Mouse (Mus musculus) forebrain, embryonic 11.5 days (tissue): ENCODE data around the gene Rell1. TPM values are rescaled to one million over a fixed set of nuclear protein-coding genes. Genes with fewer than 3 reads are reported as not detected.

Source experiments
- ATAC-seq: fragments of 200-750 bp; cut with Nextera tagmentation; replicated peaks from 2 replicates; pipeline ENCODE4 v1.8.0; 2017; ENCODE audit warnings: moderate TSS enrichment; ENCODE audit not compliant: low FRiP score
- DNase-seq: peaks from one replicate; pipeline ENCODE4 v3.0.0-alpha.2; 2017; ENCODE audit warnings: low spot score
- H3K27ac ChIP-seq: fragments of 300-500 bp; sonication (generic); 2 replicates; pipeline ENCODE4 v1.5.1; 2014; ENCODE audit warnings: low read depth, low read length
- H3K27me3 ChIP-seq: fragments of 300-500 bp; sonication (generic); 2 replicates; pipeline ENCODE4 v1.6.1; 2014; ENCODE audit warnings: mild to moderate bottlenecking, low read length, mixed read lengths; ENCODE audit not compliant: control insufficient read depth, insufficient read depth
- H3K36me3 ChIP-seq: fragments of 300-500 bp; sonication (generic); 2 replicates; pipeline ENCODE4 v1.6.1; 2014; ENCODE audit warnings: mild to moderate bottlenecking, low read length, moderate library complexity, mixed read lengths; ENCODE audit not compliant: control insufficient read depth, insufficient read depth
- H3K4me1 ChIP-seq: fragments of 300-500 bp; sonication (generic); replicated peaks from 2 replicates; pipeline ENCODE4 v1.6.1; 2014; ENCODE audit warnings: low read length, mixed read lengths; ENCODE audit not compliant: control insufficient read depth, insufficient read depth
- H3K4me2 ChIP-seq: fragments of 300-500 bp; sonication (generic); 2 replicates; pipeline ENCODE4 v1.6.1; 2014; ENCODE audit warnings: low read depth, mild to moderate bottlenecking, low read length, moderate library complexity, mixed read lengths; ENCODE audit not compliant: severe bottlenecking
- H3K4me3 ChIP-seq: fragments of 300-500 bp; sonication (generic); 2 replicates; pipeline ENCODE4 v1.5.1; 2014; ENCODE audit warnings: low read depth, low read length
- H3K9ac ChIP-seq: fragments of 300-500 bp; sonication (generic); 2 replicates; pipeline ENCODE4 v1.6.1; 2014; ENCODE audit warnings: low read length
- H3K9me3 ChIP-seq: fragments of 300-500 bp; sonication (generic); 2 replicates; pipeline ENCODE4 v1.6.1; 2016; ENCODE audit warnings: low read length, mixed read lengths; ENCODE audit not compliant: control insufficient read depth
- WGBS: fragments of 180-500 bp; shearing (Covaris S2); extraction: QIAGEN DNeasy Blood & Tissue Kit; methylation state at CpG from one replicate; pipeline ENCODE4 v1.1.7; 2014; 5-methylcytosine and 5-hydroxymethylcytosine counted together
- polyA plus RNA-seq: library from polyadenylated mRNA; unstranded; fragments of >200 nt; fragmentation: Nextera tagmentation; extraction: Ambion mirVana; gene quantifications from 2 replicates; pipeline ENCODE4 v1.2.1, GENCODE M21; 2014

The Rell1 gene
- polyA plus RNA-seq, 1 experiment from 2014 or later, result 12.2 TPM

DNA sequence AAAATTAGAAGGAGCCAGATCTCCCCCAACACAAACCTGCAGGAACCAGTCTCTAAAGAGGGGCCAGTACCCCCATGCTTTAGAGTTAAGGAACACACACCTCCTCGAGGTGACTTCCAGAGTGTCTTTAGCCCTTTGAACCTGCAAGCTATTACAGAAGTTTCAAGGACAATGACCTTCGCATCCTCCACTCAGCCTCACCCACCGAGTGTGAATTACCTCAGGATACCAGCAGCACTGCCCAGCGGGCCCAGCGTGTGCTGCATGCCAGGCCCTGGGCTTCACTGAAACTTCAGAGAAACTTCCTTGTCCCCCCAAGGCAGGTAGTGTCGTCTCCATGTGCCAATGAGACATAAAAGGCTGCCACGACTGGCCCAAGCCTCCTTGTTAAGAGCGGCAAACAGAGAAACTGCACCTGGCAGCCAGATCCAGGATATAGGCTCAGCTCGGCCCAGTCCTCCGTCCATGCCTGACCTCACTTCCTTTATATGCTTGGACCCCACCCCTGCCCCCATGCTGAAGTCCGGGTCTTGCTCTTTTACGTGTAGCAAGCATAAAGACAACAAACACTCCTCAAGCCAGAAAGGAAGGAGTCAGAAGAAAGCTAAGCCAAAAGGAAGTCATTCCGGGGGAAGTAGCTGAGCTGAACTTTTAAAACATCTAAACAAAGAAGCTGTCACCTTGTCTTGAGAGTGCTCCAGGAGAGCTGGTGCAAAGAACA lies 45.2 kb downstream of the Rell1 start:
- 84% methylated on average over 13 of the region's 13 CpGs for WGBS

DNA sequence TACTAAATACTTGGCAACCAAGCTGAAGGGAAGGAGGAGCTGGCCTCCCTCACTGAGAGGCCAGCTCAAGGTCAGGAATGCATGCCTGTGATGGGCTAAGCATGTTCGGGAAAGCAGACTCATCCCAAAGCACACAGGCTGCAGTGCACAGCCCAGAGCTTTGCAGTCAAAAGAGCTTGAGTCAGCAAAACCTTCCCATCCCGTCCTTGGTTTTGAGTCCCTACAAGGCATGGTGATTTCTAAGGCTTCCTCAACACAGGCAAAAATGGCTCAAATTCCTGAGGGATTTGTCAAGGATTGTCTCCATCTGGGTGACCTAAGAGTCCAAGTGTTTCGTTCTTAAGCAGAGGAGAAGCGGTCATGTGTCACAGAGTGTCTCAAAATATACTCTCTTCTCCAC lies 50.5 kb downstream of the Rell1 start:
- Histone ChIP-seq H3K4me1 (no peaks in the 10 kb centered on the region), H3K4me3 (no peak overlapping the region), H3K4me2 (no peak overlapping the region), H3K36me3 (no peaks in the 10 kb centered on the region), H3K27ac (no peak overlapping the region), H3K27me3 (no peaks in the 10 kb centered on the region), H3K9ac (no peak overlapping the region), H3K9me3 (no peaks in the 10 kb centered on the region)
- 85% methylated on average over 4 of the region's 4 CpGs for WGBS
- DNase-seq (no peak), ATAC-seq (no peak)

More for the DNA sequence above, 45.2 kb downstream of the Rell1 start:
- ATAC-seq, result no peak
- no peaks in the 10 kb centered on the region for H3K27me3 ChIP-seq
- no peak overlapping the region for H3K9ac ChIP-seq
- no peak overlapping the region for H3K4me2 ChIP-seq
- no peak overlapping the region for H3K4me3 ChIP-seq
- H3K9me3 ChIP-seq, result no peaks in the 10 kb centered on the region
- no peak for DNase-seq
- H3K4me1 ChIP-seq, result no peaks in the 10 kb centered on the region
- H3K27ac ChIP-seq, result no peak overlapping the region
- H3K36me3 ChIP-seq, result no peaks in the 10 kb centered on the region; the same call in 1 of the 2 replicates

DNA sequence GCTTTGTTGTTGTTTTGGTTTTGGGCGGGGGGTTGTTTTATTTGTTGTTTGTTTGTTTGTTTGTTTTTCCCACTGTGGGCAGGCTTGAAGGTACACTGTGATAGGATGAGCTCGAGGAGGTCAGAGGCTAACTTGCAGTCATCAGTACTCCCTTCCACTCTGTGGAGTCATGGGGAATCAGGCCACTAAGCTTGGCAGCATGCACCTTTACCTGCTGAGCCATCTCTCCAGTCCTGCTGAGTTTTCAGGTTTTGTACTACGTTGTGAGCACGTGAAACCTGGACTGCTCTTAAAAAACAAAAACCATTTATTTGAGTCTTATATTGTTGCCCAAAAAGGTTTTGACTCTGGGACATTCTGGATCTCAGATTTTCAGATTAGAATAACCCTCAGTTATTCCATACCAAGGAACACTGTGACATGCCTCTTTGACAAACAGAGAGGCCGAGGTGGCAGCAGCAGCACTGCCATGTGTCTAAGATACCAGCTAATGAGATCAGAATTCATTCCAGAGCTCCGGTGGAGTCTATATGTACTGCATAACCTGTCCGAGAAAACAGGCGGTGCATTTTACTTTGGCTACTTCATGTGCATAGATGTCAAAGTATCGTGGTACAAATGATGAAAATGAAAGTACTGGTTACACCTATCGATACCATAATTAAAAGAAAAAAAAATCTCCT lies 52.1 kb downstream of the Rell1 start:
- 93% methylated on average over 10 of the region's 10 CpGs for WGBS

DNA sequence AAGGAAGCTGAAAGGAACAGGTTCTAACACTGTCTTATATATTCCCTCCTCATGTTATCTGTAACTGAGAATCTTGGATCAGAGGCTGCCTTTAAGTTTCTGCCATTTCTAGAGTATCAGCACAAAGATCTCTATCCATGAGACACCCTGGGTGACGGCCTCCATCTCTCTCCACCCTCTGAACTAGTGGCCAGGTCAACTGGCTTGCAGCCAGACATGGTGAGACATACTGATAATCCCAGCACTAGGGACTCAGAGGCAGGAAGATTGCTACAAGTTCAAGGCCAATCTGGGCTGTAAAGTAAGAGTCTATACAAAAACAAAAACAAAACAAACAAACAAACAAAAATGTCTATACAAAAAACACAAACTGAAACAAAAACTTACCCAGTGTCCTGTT lies 53.8 kb downstream of the Rell1 start:
- H3K36me3 ChIP-seq, result no peaks in the 10 kb centered on the region; the same call in 1 of the 2 replicates
- no peaks in the 10 kb centered on the region for H3K27me3 ChIP-seq
- DNase-seq (no peak), ATAC-seq (no peak)
- no peaks in the 10 kb centered on the region for H3K4me1 ChIP-seq
- no peak overlapping the region for H3K4me2 ChIP-seq
- no peak overlapping the region for H3K4me3 ChIP-seq
- H3K9me3 ChIP-seq, result no peaks in the 10 kb centered on the region
- no peak overlapping the region for H3K9ac ChIP-seq
- H3K27ac ChIP-seq, result no peak overlapping the region
- WGBS, result 66% methylated on average over 1 of the region's 1 CpGs

More for the DNA sequence above, 52.1 kb downstream of the Rell1 start:
- no peaks in the 10 kb centered on the region for H3K9me3 ChIP-seq
- no peaks in the 10 kb centered on the region for H3K36me3 ChIP-seq
- H3K4me2 ChIP-seq, result no peak overlapping the region
- H3K27me3 ChIP-seq, result no peaks in the 10 kb centered on the region
- no peaks in the 10 kb centered on the region for H3K4me1 ChIP-seq
- DNase-seq, result no peak
- no peak overlapping the region for H3K4me3 ChIP-seq
- ATAC-seq, result no peak
- H3K9ac ChIP-seq, result no peak overlapping the region
- no peak overlapping the region for H3K27ac ChIP-seq

DNA sequence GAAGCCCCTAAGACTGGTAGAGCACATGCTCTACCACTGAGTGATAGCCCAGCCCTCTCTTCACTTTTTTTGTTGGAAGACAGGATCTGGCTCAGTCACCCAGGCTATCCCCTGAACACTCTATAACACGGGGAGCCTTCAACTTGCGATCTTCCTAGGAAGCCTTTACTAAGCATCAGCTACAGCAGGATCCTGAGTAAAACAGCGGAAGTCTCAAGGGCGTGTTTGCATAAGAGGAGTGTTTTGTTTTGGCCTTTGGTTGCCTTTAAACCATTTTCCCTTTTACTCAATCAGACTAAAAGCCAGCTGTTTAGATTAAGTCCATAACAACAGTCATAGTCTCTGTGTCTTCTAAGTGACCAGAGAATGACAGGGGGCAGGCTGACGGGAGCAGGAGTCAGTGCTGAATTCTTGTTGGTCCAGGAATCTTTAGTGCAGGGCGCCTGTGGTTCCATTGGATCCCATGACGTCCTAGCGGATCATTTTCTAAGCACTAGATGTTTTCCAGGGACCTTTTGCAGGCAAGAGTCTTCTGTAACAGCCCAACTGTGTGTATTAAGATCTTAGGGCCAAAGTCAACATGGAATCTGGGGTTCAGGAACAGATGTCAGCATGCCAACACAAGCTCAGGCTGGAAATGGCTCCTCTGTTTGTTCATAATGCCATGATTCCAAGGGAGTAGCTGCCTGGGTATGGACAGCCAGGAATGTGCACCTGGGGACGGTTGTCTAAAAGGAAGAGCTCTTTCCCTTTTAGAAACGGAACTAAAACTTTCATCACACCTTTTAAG lies 58.3 kb downstream of the Rell1 start:
- Histone ChIP-seq H3K36me3 (no peaks in the 10 kb centered on the region; the same call in 1 of the 2 replicates), H3K4me3 (no peak overlapping the region), H3K4me2 (no peak overlapping the region), H3K27me3 (no peaks in the 10 kb centered on the region), H3K27ac (no peak overlapping the region), H3K9me3 (no peaks in the 10 kb centered on the region), H3K9ac (no peak overlapping the region), H3K4me1 (no peaks in the 10 kb centered on the region)
- no peak for ATAC-seq
- no peak for DNase-seq
- 90% methylated on average over 10 of the region's 10 CpGs for WGBS

DNA sequence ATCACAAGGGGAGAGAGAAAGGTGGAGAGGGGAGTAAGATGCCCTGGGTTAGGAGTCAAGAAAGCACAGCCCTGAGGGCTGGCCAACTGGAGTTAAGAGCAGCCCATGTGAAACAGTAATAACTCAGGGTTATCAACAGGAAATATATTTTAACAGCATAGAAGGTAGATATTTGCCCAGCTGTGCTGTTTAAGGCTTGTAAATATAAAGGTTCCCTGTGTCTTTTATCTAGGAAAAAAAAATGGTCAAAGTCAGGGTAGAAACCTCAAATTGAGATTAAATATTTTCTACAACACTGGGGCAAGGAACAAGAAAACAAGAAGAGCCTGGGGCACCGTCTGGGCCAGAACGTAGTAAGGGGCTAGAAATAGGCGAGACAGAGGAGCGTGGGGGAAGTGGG lies 61.2 kb downstream of the Rell1 start:
- no peaks in the 10 kb centered on the region for H3K9me3 ChIP-seq
- no peaks in the 10 kb centered on the region for H3K27me3 ChIP-seq
- ATAC-seq (no peak), DNase-seq (no peak)
- no peak overlapping the region for H3K9ac ChIP-seq
- 84% methylated on average over 4 of the region's 4 CpGs for WGBS
- H3K27ac ChIP-seq, result no peak overlapping the region
- H3K4me1 ChIP-seq, result no peaks in the 10 kb centered on the region
- H3K36me3 ChIP-seq, result no peaks in the 10 kb centered on the region; the same call in 1 of the 2 replicates
- H3K4me2 ChIP-seq, result no peak overlapping the region
- H3K4me3 ChIP-seq, result no peak overlapping the region

DNA sequence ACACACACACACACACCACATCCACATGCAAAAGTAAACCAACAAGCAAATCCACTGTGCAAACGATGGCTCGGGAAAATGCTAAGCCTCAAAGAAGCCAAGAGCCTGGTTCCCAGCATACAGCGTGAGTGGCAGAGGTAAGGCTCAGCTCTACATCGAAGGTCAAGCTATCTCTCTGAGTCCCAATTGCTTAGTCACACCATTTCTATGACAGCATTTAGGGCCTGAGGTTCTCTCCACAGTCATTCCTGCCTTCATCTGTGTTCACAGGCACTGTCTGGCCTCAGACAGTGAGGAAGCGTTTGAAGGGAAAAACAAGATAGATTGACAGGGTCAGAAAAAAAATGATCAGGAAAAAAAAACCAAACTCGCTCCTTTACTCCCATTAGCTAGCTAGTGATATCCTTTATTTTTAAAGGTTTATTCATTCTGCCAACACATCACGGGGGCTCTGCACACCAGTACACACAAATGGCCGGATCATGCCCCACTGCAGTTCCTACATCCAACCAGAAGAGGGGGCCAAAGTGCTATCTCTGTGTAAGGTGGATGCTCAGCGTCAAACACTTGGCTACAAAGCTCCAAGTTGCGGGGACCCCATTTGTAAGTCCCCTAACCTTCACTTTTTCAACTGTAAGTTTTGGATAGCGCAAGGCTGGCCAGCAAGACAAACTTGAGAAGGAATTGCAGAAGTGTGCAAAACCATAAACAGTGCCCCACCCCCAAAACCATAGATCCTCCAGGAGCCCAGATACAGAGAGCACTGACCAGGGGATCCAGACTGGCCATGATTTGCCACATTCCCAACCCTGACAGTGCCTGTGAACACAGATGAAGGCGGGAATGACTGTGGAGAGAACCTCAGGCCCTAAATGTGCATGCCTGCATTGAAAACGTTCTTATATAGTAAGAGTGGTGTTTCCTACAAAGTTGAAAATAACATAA lies 62.3 kb downstream of the Rell1 start:
- Histone ChIP-seq H3K36me3 (no peaks in the 10 kb centered on the region; the same call in 1 of the 2 replicates), H3K9me3 (no peaks in the 10 kb centered on the region), H3K27ac (no peak overlapping the region), H3K9ac (no peak overlapping the region), H3K4me3 (no peak overlapping the region), H3K27me3 (no peaks in the 10 kb centered on the region), H3K4me1 (no peaks in the 10 kb centered on the region), H3K4me2 (no peak overlapping the region)
- 44% methylated on average over 13 of the region's 13 CpGs for WGBS
- peak; percentile 90 for DNase-seq
- peak; percentile 82 for ATAC-seq

DNA sequence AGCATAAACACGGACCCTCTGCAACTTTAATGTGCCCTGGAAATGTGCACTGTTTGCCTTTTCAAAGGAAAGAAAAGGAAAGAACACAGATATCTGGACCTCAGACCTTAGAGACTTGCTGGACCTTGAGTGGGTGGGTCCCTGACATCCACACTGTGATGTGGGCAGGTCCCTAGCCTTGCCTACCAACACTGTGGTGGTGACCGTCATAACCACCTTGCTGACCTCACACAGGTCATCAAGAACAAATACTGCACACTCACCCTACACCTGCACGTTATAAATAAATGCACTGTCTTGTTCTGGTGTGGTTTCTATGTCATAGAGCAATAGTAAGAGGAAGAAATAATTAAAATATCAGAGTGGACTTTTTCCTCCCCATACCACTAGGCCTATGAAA lies 65.4 kb downstream of the Rell1 start:
- Histone ChIP-seq H3K4me1 (no peaks in the 10 kb centered on the region), H3K27ac (no peak overlapping the region), H3K27me3 (no peaks in the 10 kb centered on the region), H3K4me2 (no peak overlapping the region), H3K4me3 (no peak overlapping the region), H3K36me3 (no peaks in the 10 kb centered on the region), H3K9ac (no peak overlapping the region), H3K9me3 (no peaks in the 10 kb centered on the region)
- DNase-seq, result no peak
- no peak for ATAC-seq
- 85% methylated on average over 3 of the region's 3 CpGs for WGBS
